Mouse (Mus musculus) neural tube, embryonic 11.5 days (tissue): ENCODE results near the gene Pagr1b. TPM values are rescaled to one million over a fixed set of nuclear protein-coding genes. Genes with fewer than 3 reads are reported as not detected.

Experiments
- ATAC-seq: fragments of 200-750 bp; cut with Nextera tagmentation; 2 replicates; pipeline ENCODE4 v1.8.0; 2017; ENCODE audit warnings: moderate number of reproducible peaks, mild to moderate bottlenecking, moderate TSS enrichment, moderate library complexity; ENCODE audit not compliant: insufficient read depth, low FRiP score, low TSS enrichment
- DNase-seq: peaks from one replicate; pipeline ENCODE4 v3.0.0-alpha.2; 2015; ENCODE audit warnings: low spot score
- H3K27ac ChIP-seq: fragments of 300-500 bp; sonication (generic); 2 replicates; pipeline ENCODE4 v1.5.1; 2014; ENCODE audit warnings: low read depth, mild to moderate bottlenecking, low read length
- H3K27me3 ChIP-seq: fragments of 300-500 bp; sonication (generic); 2 replicates; pipeline ENCODE4 v1.6.1; 2014; ENCODE audit warnings: mild to moderate bottlenecking, low read length, mixed read lengths; ENCODE audit not compliant: control insufficient read depth, insufficient read depth
- H3K36me3 ChIP-seq: fragments of 300-500 bp; sonication (generic); 2 replicates; pipeline ENCODE4 v1.6.1; 2014; ENCODE audit warnings: mild to moderate bottlenecking, low read length, moderate library complexity, mixed read lengths; ENCODE audit not compliant: control insufficient read depth, insufficient read depth
- H3K4me1 ChIP-seq: fragments of 300-500 bp; sonication (generic); 2 replicates; pipeline ENCODE4 v1.6.1; 2014; ENCODE audit warnings: low read length, mixed read lengths; ENCODE audit not compliant: control insufficient read depth, insufficient read depth
- H3K4me2 ChIP-seq: fragments of 300-500 bp; sonication (generic); 2 replicates; pipeline ENCODE4 v1.6.1; 2014; ENCODE audit warnings: low read depth, mild to moderate bottlenecking, moderate library complexity
- H3K4me3 ChIP-seq: fragments of 300-500 bp; sonication (generic); 2 replicates; pipeline ENCODE4 v1.5.1; 2014; ENCODE audit warnings: low read depth, low read length
- H3K9ac ChIP-seq: fragments of 300-500 bp; sonication (generic); 2 replicates; pipeline ENCODE4 v1.6.1; 2014; ENCODE audit warnings: mild to moderate bottlenecking, low read length
- H3K9me3 ChIP-seq: fragments of 300-500 bp; sonication (generic); 2 replicates; pipeline ENCODE4 v1.6.1; 2016; ENCODE audit warnings: low read length; ENCODE audit not compliant: control insufficient read depth
- WGBS: fragments of 180-500 bp; shearing (Covaris S2); extraction: QIAGEN DNeasy Blood & Tissue Kit; methylation state at CpG from one replicate; pipeline ENCODE4 v1.1.7; 2014; 5-methylcytosine and 5-hydroxymethylcytosine counted together
- polyA plus RNA-seq: library from polyadenylated mRNA; unstranded; fragments of >200 nt; fragmentation: Nextera tagmentation; extraction: Ambion mirVana; gene quantifications from 2 replicates; pipeline ENCODE4 v1.2.1, GENCODE M21; 2014

Pagr1b gene
- 1.1 TPM in 1 of 2 replicates, not detected in the other for polyA plus RNA-seq

GRCm38 (mm10) chr7:127016481-127016485 is at the start of gene Pagr1b:
TSS of gene Pagr1b (minus strand) at chr7:127016484.
- ATAC-seq: no peak
- H3K27ac ChIP-seq: peak within 1 kb of the TSS; percentile 91

GRCm38 (mm10) chr7:127065538-127065937 is 49.3 kb upstream of the Pagr1b start:
- ATAC-seq: no peak
- H3K4me3 ChIP-seq: no peak overlapping the region
- 86% methylated on average over 6 of the region's 6 CpGs for WGBS
- no peak overlapping the region for H3K4me2 ChIP-seq
- no peaks in the 10 kb centered on the region for H3K4me1 ChIP-seq
- H3K27ac ChIP-seq: no peak overlapping the region
- H3K27me3 ChIP-seq: no peaks in the 10 kb centered on the region
- DNase-seq: no peak
- H3K9me3 ChIP-seq: no peaks in the 10 kb centered on the region
- H3K9ac ChIP-seq: no peak overlapping the region
- H3K36me3 ChIP-seq: no peaks in the 10 kb centered on the region

More at GRCm38 (mm10) chr7:127016481-127016485, at the start of gene Pagr1b:
- no peaks in the 10 kb centered on the region for H3K9me3 ChIP-seq
- DNase-seq: no peak
- peak within 1 kb of the TSS; percentile 91 for H3K9ac ChIP-seq
- H3K27me3 ChIP-seq: no peaks in the 10 kb centered on the region
- peaks cover 20% of the 10 kb centered on the region for H3K4me1 ChIP-seq
- H3K4me3 ChIP-seq: peak within 1 kb of the TSS; percentile 76
- peak within 1 kb of the TSS; percentile 92 for H3K4me2 ChIP-seq
- peaks cover 8% of the 10 kb centered on the region for H3K36me3 ChIP-seq

- Histone ChIP-seq H3K4me2 (no peak overlapping the region), H3K4me3 (no peak overlapping the region), H3K9ac (no peak overlapping the region), H3K9me3 (no peaks in the 10 kb centered on the region), H3K4me1 (no peaks in the 10 kb centered on the region), H3K27ac (no peak overlapping the region), H3K36me3 (no peaks in the 10 kb centered on the region), H3K27me3 (no peaks in the 10 kb centered on the region)
- 73% methylated on average over 5 of the region's 5 CpGs for WGBS
- DNase-seq (no peak), ATAC-seq (no peak)
Observed at GRCm38 (mm10) chr7:127055026-127055585, 38.8 kb upstream of the Pagr1b start.

GRCm38 (mm10) chr7:127041851-127042672 is 25.8 kb upstream of the Pagr1b start, which contains the start of gene Kif22:
TSS of gene Kif22 (minus strand) at chr7:127042471.
- Histone ChIP-seq H3K27me3 (no peaks in the 10 kb centered on the region), H3K9me3 (no peaks in the 10 kb centered on the region)
- peak; percentile 81 for ATAC-seq

GRCm38 (mm10) chr7:127031244-127031643 is 15.0 kb upstream of the Pagr1b start:
- Histone ChIP-seq H3K36me3 (peaks cover 27% of the 10 kb centered on the region), H3K4me1 (peaks cover 7% of the 10 kb centered on the region)
- WGBS: 60% methylated on average over 1 of the region's 1 CpGs

More at GRCm38 (mm10) chr7:127041851-127042672, 25.8 kb upstream of the Pagr1b start, which contains the start of gene Kif22:
- peaks cover 4% of the 10 kb centered on the region; the same call in 1 of the 2 replicates for H3K4me1 ChIP-seq
- peak; percentile 90 for DNase-seq
- peak within 1 kb of the TSS; percentile 85 for H3K4me2 ChIP-seq
- peak within 1 kb of the TSS; percentile 81 for H3K9ac ChIP-seq
- peak within 1 kb of the TSS; percentile 94 for H3K4me3 ChIP-seq
- H3K36me3 ChIP-seq: no peaks in the 10 kb centered on the region
- WGBS: under 1% methylated on average over 53 of the region's 53 CpGs
- H3K27ac ChIP-seq: 0 out of 2 replicates have a peak within 1 kb of the TSS, but pooled peaks have one; percentile 17

GRCm38 (mm10) chr7:127030172-127030571 is 13.9 kb upstream of the Pagr1b start:
- Histone ChIP-seq H3K9me3 (no peaks in the 10 kb centered on the region), H3K27ac (no peak overlapping the region), H3K9ac (no peak overlapping the region), H3K4me2 (no peak overlapping the region), H3K36me3 (peaks cover 27% of the 10 kb centered on the region), H3K4me1 (peaks cover 7% of the 10 kb centered on the region), H3K4me3 (no peak overlapping the region), H3K27me3 (no peaks in the 10 kb centered on the region)
- ATAC-seq (no peak), DNase-seq (no peak)
- WGBS: 100% methylated on average over 1 of the region's 1 CpGs

More at GRCm38 (mm10) chr7:127031244-127031643, 15.0 kb upstream of the Pagr1b start:
- Histone ChIP-seq H3K4me3 (no peak overlapping the region), H3K4me2 (no peak overlapping the region), H3K27ac (no peak overlapping the region), H3K9ac (no peak overlapping the region), H3K27me3 (no peaks in the 10 kb centered on the region), H3K9me3 (no peaks in the 10 kb centered on the region)
- DNase-seq (no peak), ATAC-seq (no peak)

- WGBS: 78% methylated on average over 8 of the region's 8 CpGs
- ATAC-seq: peak; percentile 5; the same call in 1 of the 2 replicates
- H3K27ac ChIP-seq: peak overlapping the region; percentile 63
- peak overlapping the region; percentile 99 for H3K4me3 ChIP-seq
- no peak for DNase-seq
- H3K9ac ChIP-seq: peak overlapping the region; percentile 26
- H3K4me2 ChIP-seq: peak overlapping the region; percentile 42
- H3K9me3 ChIP-seq: no peaks in the 10 kb centered on the region
- H3K36me3 ChIP-seq: peaks cover 23% of the 10 kb centered on the region
- H3K4me1 ChIP-seq: peaks cover 29% of the 10 kb centered on the region
- H3K27me3 ChIP-seq: no peaks in the 10 kb centered on the region
Observed at GRCm38 (mm10) chr7:127027885-127028284, 11.6 kb upstream of the Pagr1b start.

- DNase-seq (peak; percentile 100), ATAC-seq (peak; percentile 88)
- H3K36me3 ChIP-seq: peaks cover 23% of the 10 kb centered on the region
- no peaks in the 10 kb centered on the region for H3K9me3 ChIP-seq
- H3K4me1 ChIP-seq: peaks cover 34% of the 10 kb centered on the region
- H3K27me3 ChIP-seq: no peaks in the 10 kb centered on the region
- peak within 1 kb of the TSS; percentile 99 for H3K27ac ChIP-seq
- peak within 1 kb of the TSS; percentile 99 for H3K9ac ChIP-seq
- H3K4me2 ChIP-seq: peak within 1 kb of the TSS; percentile 98
- peak within 1 kb of the TSS; percentile 99 for H3K4me3 ChIP-seq
- WGBS: 2% methylated on average over 34 of the region's 63 CpGs
Observed at GRCm38 (mm10) chr7:127026984-127027726, 10.9 kb upstream of the Pagr1b start, which contains the start of gene Maz. TSS of gene Maz (minus strand) at chr7:127027037.
